Mouse (Mus musculus) retina, embryonic 14.5 days (tissue): ENCODE results near the gene Krtap4-2.

Experiments
- DNase-seq: peaks from one replicate; pipeline ENCODE4 v3.0.0-alpha.2; 2015; ENCODE audit warnings: low spot score

Gene Krtap4-2

GRCm38 (mm10) chr11:99585096-99585495 is 49.8 kb downstream of the Krtap4-2 start:
- DNase-seq = no peak
